Mouse (Mus musculus): ENCODE results near the gene Lhx1. TPM values are rescaled to one million over a fixed set of nuclear protein-coding genes. Genes with fewer than 3 reads are reported as not detected.

The Lhx1 gene
- total RNA-seq, 1 experiment, result 0.09 TPM

DNA sequence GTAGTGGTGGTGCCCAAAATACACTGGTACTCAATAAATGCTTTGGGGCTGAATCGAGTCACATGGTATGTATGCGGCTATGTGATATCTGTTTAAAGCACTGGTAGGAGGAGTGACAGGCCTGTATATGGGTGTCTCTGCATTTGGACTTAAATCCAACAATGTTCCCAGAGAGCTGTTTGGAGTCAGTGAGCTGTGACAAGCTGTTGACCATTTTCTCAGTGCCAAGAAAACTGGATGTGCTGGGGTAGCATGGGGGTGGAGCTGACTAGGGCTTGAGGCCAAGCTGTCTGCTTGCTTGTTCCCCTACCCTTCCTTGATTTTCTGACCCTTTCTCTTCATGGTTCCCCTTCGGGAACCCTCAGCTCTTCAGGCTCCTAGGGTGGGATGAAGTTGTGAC, 39.9 kb upstream of the Lhx1 start:
- Histone ChIP-seq H3K4me3 (ENCODE audit: insufficient read depth in 1 of 2, low read depth in 1 of 2, low read length in 2 of 2, poor library complexity in 1 of 2, severe bottlenecking in 1 of 2) (no peak overlapping the region), H3K9ac (ENCODE audit: insufficient read depth, low read depth, low read length, poor library complexity, severe bottlenecking) (no peak overlapping the region), H3K9me3 (ENCODE audit: control insufficient read depth, insufficient read depth, low read depth, low read length) (no peaks in the 10 kb centered on the region), H3K27ac (ENCODE audit: insufficient read depth, low read depth, low read length, poor library complexity, severe bottlenecking) (no peak overlapping the region), H3K4me1 (ENCODE audit: control insufficient read depth in 2 of 2, insufficient read depth in 2 of 2, low read length in 2 of 2, poor library complexity in 1 of 2) (peaks cover 0 to 3% of the 10 kb centered on the region in 2 experiments; a peak in 2 of 4 replicates), H3K36me3 (ENCODE audit: control insufficient read depth, insufficient read depth, low read length, poor library complexity, severe bottlenecking) (no peaks in the 10 kb centered on the region)
- DNase-seq (ENCODE audit: low read depth, low spot score), result no peak
- TF ChIP-seq ZC3H11A (IDR thresholded peaks at IDR 0.05; ENCODE audit: borderline replicate concordance, low read depth, low read length) (no peak), ZNF384 (IDR thresholded peaks at IDR 0.05; ENCODE audit: low read depth, low read length) (no peak), MAFK (IDR thresholded peaks at IDR 0.05; ENCODE audit: insufficient read depth, low read depth, low read length) (no peak), HCFC1 (IDR thresholded peaks at IDR 0.05; ENCODE audit: borderline replicate concordance, insufficient read depth, low read length) (no peak), CHD2 (IDR thresholded peaks at IDR 0.05; ENCODE audit: low read depth, low read length) (no peak)
- in situ Hi-C loops (cut with MboI; ENCODE audit: low sequenced_read_pairs in 2 of 2, unreplicated experiment in 2 of 2), result no loop called here

DNA sequence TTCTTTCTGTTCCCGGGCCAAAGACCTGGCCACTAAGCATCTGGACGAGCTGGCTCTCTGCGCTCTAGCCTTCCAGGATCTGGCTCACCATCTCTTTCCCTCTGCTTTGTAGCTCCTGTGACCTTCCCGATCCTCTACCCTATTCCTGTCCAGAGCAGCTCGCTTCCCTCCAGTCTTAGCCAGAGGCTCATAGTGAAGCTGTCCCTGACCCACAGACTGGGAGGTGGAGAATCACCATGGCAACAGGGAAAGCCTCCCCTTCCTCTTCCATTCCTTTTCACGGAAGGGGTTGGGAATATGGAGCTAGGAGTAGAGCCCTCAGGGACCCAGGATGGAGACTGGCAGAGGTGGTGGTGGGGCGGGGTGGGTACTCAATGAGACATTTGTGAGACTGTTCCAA, 38.0 kb upstream of the Lhx1 start:
- no peaks in the 10 kb centered on the region for H3K9me3 ChIP-seq (ENCODE audit: control insufficient read depth, insufficient read depth, low read depth, low read length)
- in situ Hi-C loops (cut with MboI; ENCODE audit: low sequenced_read_pairs in 2 of 2, unreplicated experiment in 2 of 2), result no loop called here
- TF ChIP-seq ZNF384 (IDR thresholded peaks at IDR 0.05; ENCODE audit: low read depth, low read length) (no peak), ZC3H11A (IDR thresholded peaks at IDR 0.05; ENCODE audit: borderline replicate concordance, low read depth, low read length) (no peak), CHD2 (IDR thresholded peaks at IDR 0.05; ENCODE audit: low read depth, low read length) (no peak), HCFC1 (IDR thresholded peaks at IDR 0.05; ENCODE audit: borderline replicate concordance, insufficient read depth, low read length) (no peak), MAFK (IDR thresholded peaks at IDR 0.05; ENCODE audit: insufficient read depth, low read depth, low read length) (no peak)
- H3K4me1 ChIP-seq (ENCODE audit: control insufficient read depth in 2 of 2, insufficient read depth in 2 of 2, low read length in 2 of 2, poor library complexity in 1 of 2), result peaks cover 0 to 2% of the 10 kb centered on the region in 2 experiments; a peak in 1 of 4 replicates
- no peak for DNase-seq (ENCODE audit: low read depth, low spot score)
- no peaks in the 10 kb centered on the region for H3K36me3 ChIP-seq (ENCODE audit: control insufficient read depth, insufficient read depth, low read length, poor library complexity, severe bottlenecking)
- no peak overlapping the region for H3K27ac ChIP-seq (ENCODE audit: insufficient read depth, low read depth, low read length, poor library complexity, severe bottlenecking)
- H3K4me3 ChIP-seq (ENCODE audit: insufficient read depth in 1 of 2, low read depth in 1 of 2, low read length in 2 of 2, poor library complexity in 1 of 2, severe bottlenecking in 1 of 2), result peak overlapping the region; percentile 4 to 35; a peak in 2 of 4 replicates
- no peak overlapping the region for H3K9ac ChIP-seq (ENCODE audit: insufficient read depth, low read depth, low read length, poor library complexity, severe bottlenecking)

DNA sequence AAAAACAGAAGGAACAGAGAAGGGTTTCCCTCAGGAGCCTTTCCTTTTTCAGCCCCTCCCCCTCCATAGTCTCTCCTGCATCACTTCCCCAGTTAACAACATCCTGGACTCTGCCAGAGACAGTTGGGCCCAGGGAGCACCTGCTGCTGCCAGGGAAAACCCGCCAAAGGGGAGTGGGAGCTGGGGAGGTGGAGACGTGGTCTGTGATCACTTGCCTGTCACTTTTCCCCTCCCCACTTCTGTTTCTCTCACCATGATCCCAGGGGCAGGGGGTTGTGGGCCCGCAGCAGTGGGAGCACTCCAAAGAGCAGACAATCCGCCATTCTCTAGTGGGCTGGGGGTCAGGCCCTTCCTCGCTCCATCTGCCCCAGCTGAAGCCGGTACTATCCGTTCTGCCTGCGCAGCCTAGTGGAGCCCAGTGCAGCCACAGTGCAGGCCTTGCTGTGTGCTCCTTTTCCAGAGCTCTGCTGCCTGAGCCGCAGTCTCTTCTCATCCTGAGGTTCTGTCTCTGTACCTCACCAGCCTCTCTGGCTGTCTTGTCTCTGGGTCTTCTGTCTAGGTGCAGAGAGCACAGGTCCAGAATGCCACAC, 37.5 kb upstream of the Lhx1 start:
- no peak for DNase-seq (ENCODE audit: low read depth, low spot score)
- no peak for TF ChIP-seq ZC3H11A (IDR thresholded peaks at IDR 0.05; ENCODE audit: borderline replicate concordance, low read depth, low read length)
- no peak for TF ChIP-seq ZNF384 (IDR thresholded peaks at IDR 0.05; ENCODE audit: low read depth, low read length)
- TF ChIP-seq HCFC1 (IDR thresholded peaks at IDR 0.05; ENCODE audit: borderline replicate concordance, insufficient read depth, low read length), result no peak
- no peak for TF ChIP-seq CHD2 (IDR thresholded peaks at IDR 0.05; ENCODE audit: low read depth, low read length)
- TF ChIP-seq MAFK (IDR thresholded peaks at IDR 0.05; ENCODE audit: insufficient read depth, low read depth, low read length), result no peak
- H3K36me3 ChIP-seq (ENCODE audit: control insufficient read depth, insufficient read depth, low read length, poor library complexity, severe bottlenecking), result no peaks in the 10 kb centered on the region
- peaks cover 0 to 2% of the 10 kb centered on the region in 2 experiments; a peak in 1 of 4 replicates for H3K4me1 ChIP-seq (ENCODE audit: control insufficient read depth in 2 of 2, insufficient read depth in 2 of 2, low read length in 2 of 2, poor library complexity in 1 of 2)
- H3K4me3 ChIP-seq (ENCODE audit: insufficient read depth in 1 of 2, low read depth in 1 of 2, low read length in 2 of 2, poor library complexity in 1 of 2, severe bottlenecking in 1 of 2), result peak overlapping the region; percentile 4 to 35; a peak in 3 of 4 replicates
- in situ Hi-C loops (cut with MboI; ENCODE audit: low sequenced_read_pairs in 2 of 2, unreplicated experiment in 2 of 2), result no loop called here
- H3K27ac ChIP-seq (ENCODE audit: insufficient read depth, low read depth, low read length, poor library complexity, severe bottlenecking), result no peak overlapping the region
- H3K9ac ChIP-seq (ENCODE audit: insufficient read depth, low read depth, low read length, poor library complexity, severe bottlenecking), result no peak overlapping the region
- H3K9me3 ChIP-seq (ENCODE audit: control insufficient read depth, insufficient read depth, low read depth, low read length), result no peaks in the 10 kb centered on the region

GRCm38 (mm10) chr11:84561546-84561945, 36.2 kb upstream of the Lhx1 start:
- H3K36me3 ChIP-seq (ENCODE audit: control insufficient read depth, insufficient read depth, low read length, poor library complexity, severe bottlenecking), result no peaks in the 10 kb centered on the region
- H3K27ac ChIP-seq (ENCODE audit: insufficient read depth, low read depth, low read length, poor library complexity, severe bottlenecking), result no peak overlapping the region
- peaks cover 0 to 2% of the 10 kb centered on the region in 2 experiments; a peak in 1 of 4 replicates for H3K4me1 ChIP-seq (ENCODE audit: control insufficient read depth in 2 of 2, insufficient read depth in 2 of 2, low read length in 2 of 2, poor library complexity in 1 of 2)
- no peak overlapping the region for H3K9ac ChIP-seq (ENCODE audit: insufficient read depth, low read depth, low read length, poor library complexity, severe bottlenecking)
- DNase-seq (ENCODE audit: low read depth, low spot score), result no peak
- no peak overlapping the region for H3K4me3 ChIP-seq (ENCODE audit: insufficient read depth in 1 of 2, low read depth in 1 of 2, low read length in 2 of 2, poor library complexity in 1 of 2, severe bottlenecking in 1 of 2)
- in situ Hi-C loops (cut with MboI; ENCODE audit: low sequenced_read_pairs in 2 of 2, unreplicated experiment in 2 of 2), result no loop called here
- no peaks in the 10 kb centered on the region for H3K9me3 ChIP-seq (ENCODE audit: control insufficient read depth, insufficient read depth, low read depth, low read length)
- TF ChIP-seq HCFC1 (IDR thresholded peaks at IDR 0.05; ENCODE audit: borderline replicate concordance, insufficient read depth, low read length), result no peak
- TF ChIP-seq CHD2 (IDR thresholded peaks at IDR 0.05; ENCODE audit: low read depth, low read length), result no peak
- no peak for TF ChIP-seq ZC3H11A (IDR thresholded peaks at IDR 0.05; ENCODE audit: borderline replicate concordance, low read depth, low read length)
- no peak for TF ChIP-seq MAFK (IDR thresholded peaks at IDR 0.05; ENCODE audit: insufficient read depth, low read depth, low read length)
- TF ChIP-seq ZNF384 (IDR thresholded peaks at IDR 0.05; ENCODE audit: low read depth, low read length), result no peak
